Comparison of ENCODE assay signal across 14 mouse cellular contexts in the genomic region with DNA sequence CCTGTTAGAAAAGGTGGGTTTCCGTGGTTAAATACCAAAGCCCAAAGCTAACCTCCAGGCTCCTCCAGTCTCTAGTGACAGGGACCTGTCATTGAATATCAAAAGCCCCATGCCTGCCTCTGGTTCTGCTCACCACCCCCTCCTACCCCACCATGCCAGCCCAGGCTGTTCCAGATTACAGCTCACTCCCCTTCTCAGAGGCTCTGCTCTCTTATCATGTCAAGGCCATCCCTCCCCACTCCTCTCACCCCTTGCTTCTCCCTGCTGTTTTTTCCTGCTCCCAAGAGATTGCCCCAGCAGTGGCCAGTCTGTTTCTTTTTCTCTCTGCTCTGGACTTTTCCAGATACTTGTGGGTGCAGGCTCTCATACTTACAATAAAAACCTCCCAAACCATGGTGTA. TPM values are rescaled to one million over a fixed set of nuclear protein-coding genes. Genes with fewer than 3 reads are reported as not detected.
DNase-seq lines count a peak whose midpoint lies in the region; ATAC-seq and TF ChIP-seq lines count a peak whose summit lies in the region.
"Had no signal": no experiment of that assay in that cellular context is flagged by ENCODE, and none has a peak within 500 bp of the region (broad histone marks: within the 10 kb centered on the region; RNA-seq: fewer than 3 reads in every experiment).

No protein-coding gene starts in this region.

- H3K4me1 ChIP-seq in lung, embryonic 14.5 days (ENCODE audit: insufficient read depth) = no peaks in the 10 kb centered on the region; the same call in 1 of the 2 replicates
- H3K4me1 ChIP-seq in lung, postnatal 0 days (ENCODE audit: insufficient read depth, low read depth, low read length) = no peaks in the 10 kb centered on the region
- no peaks in the 10 kb centered on the region for H3K4me1 ChIP-seq in stomach, embryonic 16.5 days (ENCODE audit: control insufficient read depth, insufficient read depth, low read length)
- H3K4me1 ChIP-seq: midbrain, embryonic 12.5 days had no signal

- no peak for TF ChIP-seq CTCF in lung, embryonic 14.5 days (IDR thresholded peaks at IDR 0.05; ENCODE audit: low read depth)
- no peak for TF ChIP-seq CTCF in lung, postnatal 0 days (IDR thresholded peaks at IDR 0.05)

- H3K9me3 ChIP-seq in lung, embryonic 14.5 days (ENCODE audit: low read depth, low read length) = no peaks in the 10 kb centered on the region
- no peaks in the 10 kb centered on the region for H3K9me3 ChIP-seq in lung, postnatal 0 days (ENCODE audit: low read length)
- no peaks in the 10 kb centered on the region for H3K9me3 ChIP-seq in stomach, embryonic 16.5 days (replicated peaks; ENCODE audit: control insufficient read depth, low read length)
- H3K9me3 ChIP-seq: midbrain, embryonic 12.5 days had no signal

- TF ChIP-seq EP300 in lung, postnatal 0 days (IDR thresholded peaks at IDR 0.05) = no peak

- no peak overlapping the region for H3K27ac ChIP-seq in lung, embryonic 14.5 days (ENCODE audit: low read depth)
- no peak overlapping the region for H3K27ac ChIP-seq in lung, postnatal 0 days (ENCODE audit: low read length)
- no peak overlapping the region for H3K27ac ChIP-seq in stomach, embryonic 16.5 days (ENCODE audit: low read length)
- H3K27ac ChIP-seq: hindbrain, postnatal 0 days; midbrain, embryonic 12.5 days had no signal

- no peaks in the 10 kb centered on the region for H3K36me3 ChIP-seq in lung, embryonic 14.5 days (ENCODE audit: insufficient read depth)
- H3K36me3 ChIP-seq in lung, postnatal 0 days (ENCODE audit: insufficient read depth, low read length) = no peaks in the 10 kb centered on the region
- H3K36me3 ChIP-seq in stomach, embryonic 16.5 days (ENCODE audit: control insufficient read depth, insufficient read depth, low read length) = no peaks in the 10 kb centered on the region
- H3K36me3 ChIP-seq: midbrain, embryonic 12.5 days had no signal

- peak; percentile 63; the same call in 1 of the 2 replicates for ATAC-seq in lung, embryonic 14.5 days (ENCODE audit: insufficient read depth)
- no peak for ATAC-seq in lung, postnatal 0 days
- peak; percentile 75; the same call in 1 of the 2 replicates for ATAC-seq in stomach, embryonic 16.5 days (ENCODE audit: insufficient read depth, low FRiP score)
- no peak for ATAC-seq in inflammation-experienced regulatory T-cells, adult 6 months
- ATAC-seq: hindbrain, postnatal 0 days had no signal

- WGBS in lung, embryonic 14.5 days = 69% methylated on average over 1 of the region's 1 CpGs
- WGBS in lung, postnatal 0 days = 82% methylated on average over 1 of the region's 1 CpGs
- 50% methylated on average over 1 of the region's 1 CpGs for WGBS in stomach, embryonic 16.5 days

- no peak for DNase-seq in lung, embryonic 14.5 days
- no peak for DNase-seq in lung, postnatal 0 days (ENCODE audit: low spot score)
- DNase-seq in c-Kit-positive CD71-positive TER-119-negative erythroid progenitor cells, embryonic 14.5 days (ENCODE audit: low read depth) = peak; percentile 70
- peak; percentile 90 for DNase-seq in liver
- DNase-seq in Muller cell, postnatal 12 days (ENCODE audit: inconsistent ontology term) = no peak
- DNase-seq: embryo, embryonic 11 days; gastrocnemius, postnatal 14 days; kidney, postnatal 4 days; lung, adult 2 months; right cerebral cortex, adult 18-20 months had no signal

- no peak overlapping the region for H3K4me2 ChIP-seq in lung, embryonic 14.5 days
- no peak overlapping the region for H3K4me2 ChIP-seq in lung, postnatal 0 days (replicated peaks; ENCODE audit: low read depth, low read length)
- H3K4me2 ChIP-seq in stomach, embryonic 16.5 days (ENCODE audit: low read depth, low read length) = no peak overlapping the region
- H3K4me2 ChIP-seq: midbrain, embryonic 12.5 days had no signal

- H3K9ac ChIP-seq in lung, embryonic 14.5 days = no peak overlapping the region
- H3K9ac ChIP-seq in lung, postnatal 0 days (replicated peaks; ENCODE audit: low read depth) = no peak overlapping the region
- no peak overlapping the region for H3K9ac ChIP-seq in stomach, embryonic 16.5 days (ENCODE audit: low read length)
- H3K9ac ChIP-seq: midbrain, embryonic 12.5 days had no signal

- no peaks in the 10 kb centered on the region for H3K27me3 ChIP-seq in lung, embryonic 14.5 days (ENCODE audit: insufficient read depth, low read length)
- H3K27me3 ChIP-seq in lung, postnatal 0 days (replicated peaks; ENCODE audit: insufficient read depth, low read length) = no peaks in the 10 kb centered on the region
- H3K27me3 ChIP-seq in stomach, embryonic 16.5 days (ENCODE audit: control insufficient read depth, insufficient read depth, low read length) = peaks cover 3% of the 10 kb centered on the region; the same call in 1 of the 2 replicates
- H3K27me3 ChIP-seq: midbrain, embryonic 12.5 days had no signal

- no peak overlapping the region for H3K4me3 ChIP-seq in lung, embryonic 14.5 days (ENCODE audit: low read depth, low read length)
- no peak overlapping the region for H3K4me3 ChIP-seq in lung, postnatal 0 days (ENCODE audit: low read depth, low read length)
- no peak overlapping the region for H3K4me3 ChIP-seq in stomach, embryonic 16.5 days (replicated peaks; ENCODE audit: low read length)
- H3K4me3 ChIP-seq: midbrain, embryonic 12.5 days had no signal

RNA-seq across cellular contexts. Expression of a gene that starts 10.3 kb away (rescaled TPM):
- 16.1 and 16.5 TPM in 2 replicates for polyA plus RNA-seq in lung, embryonic 14.5 days (2014; fragmentation: Nextera tagmentation; extraction: Ambion mirVana)
- 14.1 and 14.4 TPM in 2 replicates for polyA plus RNA-seq in lung, postnatal 0 days (2015; fragmentation: Nextera tagmentation; extraction: Ambion mirVana)
- 23.7 and 29.3 TPM in 2 replicates for polyA plus RNA-seq in stomach, embryonic 16.5 days (2015; fragmentation: Nextera tagmentation; extraction: Ambion mirVana)
- polyA plus RNA-seq in inflammation-experienced regulatory T-cells, adult 6 months (2017; shearing (Covaris generic)) = 10 to 100 TPM; 18.2 to 20.5 (median 18.8) TPM

RNA-seq across cellular contexts. Expression of a gene that starts 16.7 kb away (rescaled TPM):
- polyA plus RNA-seq in lung, embryonic 14.5 days (2014; fragmentation: Nextera tagmentation; extraction: Ambion mirVana) = 24.5 and 25.5 TPM in 2 replicates
- polyA plus RNA-seq in lung, postnatal 0 days (2015; fragmentation: Nextera tagmentation; extraction: Ambion mirVana) = 27.9 and 28.0 TPM in 2 replicates
- polyA plus RNA-seq in stomach, embryonic 16.5 days (2015; fragmentation: Nextera tagmentation; extraction: Ambion mirVana) = 25.7 and 26.4 TPM in 2 replicates
- 10 to 100 TPM; 13.4 to 25.1 (median 20.9) TPM for polyA plus RNA-seq in inflammation-experienced regulatory T-cells, adult 6 months (2017; shearing (Covaris generic))

RNA-seq across cellular contexts. Expression of a gene that starts 36.5 kb away (rescaled TPM):
- polyA plus RNA-seq in lung, embryonic 14.5 days (2014; fragmentation: Nextera tagmentation; extraction: Ambion mirVana) = 4.4 and 5.7 TPM in 2 replicates
- polyA plus RNA-seq in lung, postnatal 0 days (2015; fragmentation: Nextera tagmentation; extraction: Ambion mirVana) = 12.2 TPM in 2 replicates
- 3.6 and 4.8 TPM in 2 replicates for polyA plus RNA-seq in stomach, embryonic 16.5 days (2015; fragmentation: Nextera tagmentation; extraction: Ambion mirVana)
- under 1 TPM in 2 of 3 experiments, not detected in 1; 0.47 to 0.54 TPM for polyA plus RNA-seq in inflammation-experienced regulatory T-cells, adult 6 months (2017; shearing (Covaris generic))

RNA-seq across cellular contexts. Expression of a gene that starts 36.8 kb away (rescaled TPM):
- polyA plus RNA-seq in lung, embryonic 14.5 days (2014; fragmentation: Nextera tagmentation; extraction: Ambion mirVana) = 54.6 and 59.6 TPM in 2 replicates
- polyA plus RNA-seq in lung, postnatal 0 days (2015; fragmentation: Nextera tagmentation; extraction: Ambion mirVana) = 36.5 and 38.7 TPM in 2 replicates
- polyA plus RNA-seq in stomach, embryonic 16.5 days (2015; fragmentation: Nextera tagmentation; extraction: Ambion mirVana) = 72.3 and 72.8 TPM in 2 replicates
- polyA plus RNA-seq in inflammation-experienced regulatory T-cells, adult 6 months (2017; shearing (Covaris generic)) = 100 to 1,000 TPM in 1 of 3 experiments, 10 to 100 TPM in 2; 55.5 to 163 (median 71.5) TPM

RNA-seq across cellular contexts. Expression of a gene that starts 38.7 kb away (rescaled TPM):
- 51.0 and 51.2 TPM in 2 replicates for polyA plus RNA-seq in lung, embryonic 14.5 days (2014; fragmentation: Nextera tagmentation; extraction: Ambion mirVana)
- polyA plus RNA-seq in lung, postnatal 0 days (2015; fragmentation: Nextera tagmentation; extraction: Ambion mirVana) = 22.3 and 26.7 TPM in 2 replicates
- 24.2 and 25.0 TPM in 2 replicates for polyA plus RNA-seq in stomach, embryonic 16.5 days (2015; fragmentation: Nextera tagmentation; extraction: Ambion mirVana)
- polyA plus RNA-seq in inflammation-experienced regulatory T-cells, adult 6 months (2017; shearing (Covaris generic)) = 10 to 100 TPM in 2 of 3 experiments, 1 to 10 TPM in 1; 9.9 to 12.1 (median 11.9) TPM

Comparison
In these comparisons a context has a peak if more than half of its experiments do, and no peak if none do; other contexts are left out.
1. ATAC-seq: peak in lung, embryonic 14.5 days (single experiment) and stomach, embryonic 16.5 days (single experiment); none in lung, postnatal 0 days (single experiment) and inflammation-experienced regulatory T-cells, adult 6 months (single experiment).
2. DNase-seq: peak in c-Kit-positive CD71-positive TER-119-negative erythroid progenitor cells, embryonic 14.5 days (single experiment) and liver (single experiment); none in lung, embryonic 14.5 days (single experiment), lung, postnatal 0 days (single experiment) and Muller cell, postnatal 12 days (single experiment).